Comparison of ENCODE assay signal across 14 mouse cellular contexts in genomic region chr1:37504716-37505347, GRCm38 (mm10). TPM values are rescaled to one million over a fixed set of nuclear protein-coding genes. Genes with fewer than 3 reads are reported as not detected.
A peak's percentile ranks its signal among the peaks of the same experiment; 100 is the strongest.
DNase-seq lines count a peak whose midpoint lies in the region; ATAC-seq and TF ChIP-seq lines count a peak whose summit lies in the region.
"Had no signal": no experiment of that assay in that cellular context is flagged by ENCODE, and none has a peak within 500 bp of the region (broad histone marks: within the 10 kb centered on the region; RNA-seq: fewer than 3 reads in every experiment).

No protein-coding gene starts in this region.

- peak; percentile 53 for DNase-seq in lung, embryonic 14.5 days
- DNase-seq in lung, postnatal 36 days, result no peak
- peak; percentile 29 to 43 for DNase-seq in heart, postnatal 10 days
- DNase-seq in kidney, postnatal 10 days, result peak; percentile 68
- peak; percentile 5 for DNase-seq in mesoderm, embryonic 11.5 days (ENCODE audit: low read depth, low spot score)
- DNase-seq in frontal cortex, adult 2 months (ENCODE audit: extremely low spot score in 1 of 2, low spot score in 1 of 2), result no peak
- no peak for DNase-seq in spleen, postnatal 14 days (ENCODE audit: low spot score in 2 of 2)
- DNase-seq in layer of hippocampus, adult 18-20 months (ENCODE audit: low spot score in 2 of 2), result no peak
- DNase-seq: adrenal gland, postnatal 25 days; cerebellum, adult 2 months; gastrocnemius, postnatal 14 days had no signal

- intact Hi-C loops in heart, postnatal 10 days (cut with DNase I), result no loop called here

- H3K4me3 ChIP-seq in lung, embryonic 14.5 days (ENCODE audit: low read depth, low read length), result no peak overlapping the region
- H3K4me3 ChIP-seq: embryonic facial prominence, embryonic 12.5 days; forebrain, embryonic 12.5 days; hindbrain, embryonic 15.5 days had no signal

- no peak overlapping the region for H3K9ac ChIP-seq in lung, embryonic 14.5 days
- H3K9ac ChIP-seq: embryonic facial prominence, embryonic 12.5 days; forebrain, embryonic 12.5 days; hindbrain, embryonic 15.5 days had no signal

- no peak for TF ChIP-seq CTCF in lung, embryonic 14.5 days (IDR thresholded peaks at IDR 0.05; ENCODE audit: low read depth)

- peak overlapping the region; percentile 4; the same call in 1 of the 2 replicates for H3K27ac ChIP-seq in lung, embryonic 14.5 days (ENCODE audit: low read depth)
- H3K27ac ChIP-seq: embryonic facial prominence, embryonic 12.5 days; forebrain, embryonic 12.5 days; hindbrain, embryonic 15.5 days had no signal

- no peak overlapping the region for H3K4me2 ChIP-seq in lung, embryonic 14.5 days
- H3K4me2 ChIP-seq: embryonic facial prominence, embryonic 12.5 days; forebrain, embryonic 12.5 days; hindbrain, embryonic 15.5 days had no signal

- WGBS in lung, embryonic 14.5 days, result 45% methylated on average over 10 of the region's 10 CpGs

- no peaks in the 10 kb centered on the region for H3K27me3 ChIP-seq in lung, embryonic 14.5 days (ENCODE audit: insufficient read depth, low read length)
- H3K27me3 ChIP-seq: embryonic facial prominence, embryonic 12.5 days; forebrain, embryonic 12.5 days had no signal

- peak; percentile 21; the same call in 1 of the 2 replicates for ATAC-seq in lung, embryonic 14.5 days (ENCODE audit: insufficient read depth)

- H3K36me3 ChIP-seq in lung, embryonic 14.5 days (ENCODE audit: insufficient read depth), result no peaks in the 10 kb centered on the region
- H3K36me3 ChIP-seq: embryonic facial prominence, embryonic 12.5 days; forebrain, embryonic 12.5 days; hindbrain, embryonic 15.5 days had no signal

- H3K4me1 ChIP-seq in lung, embryonic 14.5 days (ENCODE audit: insufficient read depth), result peaks cover 4% of the 10 kb centered on the region; the same call in 1 of the 2 replicates
- H3K4me1 ChIP-seq: embryonic facial prominence, embryonic 12.5 days; forebrain, embryonic 12.5 days had no signal

- no peaks in the 10 kb centered on the region for H3K9me3 ChIP-seq in lung, embryonic 14.5 days (ENCODE audit: low read depth, low read length)
- H3K9me3 ChIP-seq: forebrain, embryonic 12.5 days had no signal

RNA-seq across cellular contexts. Expression of gene Mgat4a, which starts 36.0 kb away (rescaled TPM):
- 4.8 and 6.0 TPM in 2 replicates for polyA plus RNA-seq in lung, embryonic 14.5 days (2014; fragmentation: Nextera tagmentation; extraction: Ambion mirVana)
- 10 to 100 TPM; 17.3 to 18.0 TPM for total RNA-seq in heart, postnatal 10 days (2021)
- 14.9 and 16.2 TPM in 2 replicates for polyA plus RNA-seq in frontal cortex, adult 2 months (2012; rRNA removed)
- total RNA-seq in layer of hippocampus, adult 18-20 months (2021), result 10 to 100 TPM; 30.9 to 31.9 TPM

Comparison
In these comparisons a context has a peak if more than half of its experiments do, and no peak if none do; other contexts are left out.
1. DNase-seq: peak in lung, embryonic 14.5 days (single experiment), heart, postnatal 10 days (2 of 2), kidney, postnatal 10 days (single experiment) and mesoderm, embryonic 11.5 days (single experiment); none in lung, postnatal 36 days (single experiment), frontal cortex, adult 2 months (0 of 2), spleen, postnatal 14 days (0 of 2) and layer of hippocampus, adult 18-20 months (0 of 2).